13 mouse cellular contexts compared by ENCODE assay signal in the genomic region with DNA sequence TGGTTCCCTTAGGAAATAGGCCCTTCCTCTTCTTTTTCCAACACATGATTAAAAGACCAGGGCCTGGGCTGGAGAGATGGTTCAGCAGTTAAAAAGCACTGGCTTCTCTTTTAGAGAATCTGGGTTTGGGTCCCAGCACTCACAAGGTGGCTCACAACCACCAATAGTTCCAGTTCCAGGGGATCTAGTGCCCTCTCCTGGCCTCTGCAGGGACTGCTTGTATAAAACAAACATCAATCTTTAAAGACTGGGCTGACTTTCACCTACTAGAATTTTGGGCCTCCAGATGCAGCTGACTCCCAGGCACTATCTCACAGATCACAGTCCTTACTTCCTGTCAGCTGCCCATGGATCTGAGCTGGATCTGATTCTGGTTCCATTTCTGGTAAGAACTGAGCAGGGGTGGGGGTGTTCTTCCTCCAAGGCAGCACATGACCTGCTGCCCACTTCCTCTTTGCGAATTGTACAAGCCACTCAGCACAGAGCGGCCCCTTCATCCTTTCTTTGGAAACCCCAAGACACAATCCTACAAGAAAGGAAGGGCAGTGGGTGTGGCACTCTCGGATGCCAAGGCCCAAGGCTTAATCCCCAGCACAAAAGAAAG.
DNase-seq lines count a peak whose midpoint lies in the region; TF ChIP-seq lines count a peak whose summit lies in the region.
"Had no signal": no experiment of that assay in that cellular context is flagged by ENCODE, and none has a peak within 500 bp of the region (broad histone marks: within the 10 kb centered on the region; RNA-seq: fewer than 3 reads in every experiment).

No protein-coding gene starts in this region.

- no peak overlapping the region for H3K4me3 ChIP-seq in MEL (ENCODE audit: control insufficient read depth in 1 of 2, insufficient read depth in 1 of 2, low read depth in 2 of 2, low read length in 2 of 2)
- H3K4me3 ChIP-seq: erythroblast, embryonic 14.5 days; liver, embryonic 15.5 days; neural tube, embryonic 13.5 days had no signal

- H3K9me3 ChIP-seq in MEL (replicated peaks; ENCODE audit: insufficient read depth, low read length), result no peaks in the 10 kb centered on the region
- H3K9me3 ChIP-seq: liver, embryonic 15.5 days; neural tube, embryonic 13.5 days had no signal

- no peak overlapping the region for H3K27ac ChIP-seq in MEL (ENCODE audit: control insufficient read depth, low read depth, low read length)
- H3K27ac ChIP-seq: liver, embryonic 15.5 days; neural tube, embryonic 13.5 days had no signal

- no peak overlapping the region for H3K9ac ChIP-seq in MEL (ENCODE audit: control insufficient read depth, low read depth, low read length, poor library complexity, severe bottlenecking)
- H3K9ac ChIP-seq: liver, embryonic 15.5 days; neural tube, embryonic 13.5 days had no signal

- TF ChIP-seq EP300 in MEL (IDR thresholded peaks at IDR 0.05; ENCODE audit: low read depth in 1 of 2, low read length in 2 of 2), result no peak

- H3K27me3 ChIP-seq in MEL (ENCODE audit: control insufficient read depth in 1 of 2, insufficient read depth in 2 of 2, low read length in 2 of 2), result no peaks in the 10 kb centered on the region
- H3K27me3 ChIP-seq: liver, embryonic 15.5 days; neural tube, embryonic 13.5 days had no signal

- TF ChIP-seq RAD21 in MEL (IDR thresholded peaks at IDR 0.05; ENCODE audit: low read depth, low read length), result no peak; the same call in none of the 2 replicates

- TF ChIP-seq CTCF in MEL (IDR thresholded peaks at IDR 0.05 in 2 of 3, conservative IDR thresholded peaks at IDR 0.05 in 1 of 3; ENCODE audit: control insufficient read depth in 1 of 3, insufficient read depth in 1 of 3, low read depth in 2 of 3, low read length in 3 of 3, poor library complexity in 1 of 3, severe bottlenecking in 1 of 3), result peak; percentile 14 to 29 (median 15); a peak in 2 of 6 replicates

- H3K4me1 ChIP-seq in MEL (ENCODE audit: control insufficient read depth in 1 of 2, insufficient read depth in 2 of 2, low read length in 2 of 2), result no peaks in the 10 kb centered on the region

- H3K36me3 ChIP-seq in MEL (ENCODE audit: control insufficient read depth in 1 of 2, insufficient read depth in 2 of 2, low read length in 2 of 2), result no peaks in the 10 kb centered on the region
- H3K36me3 ChIP-seq: liver, embryonic 15.5 days; neural tube, embryonic 13.5 days had no signal

- H3K79me2 ChIP-seq in MEL (ENCODE audit: control insufficient read depth, insufficient read depth, low read length, poor library complexity), result no peaks in the 10 kb centered on the region

- TF ChIP-seq POLR2A in MEL (IDR thresholded peaks at IDR 0.05; ENCODE audit: control insufficient read depth in 1 of 2, insufficient read depth in 1 of 2, low read depth in 1 of 2, low read length in 2 of 2, poor library complexity in 1 of 2), result no peak

- peak; percentile 87 for DNase-seq in layer of hippocampus, adult 9-11 months
- DNase-seq in layer of hippocampus, postnatal 10 days (ENCODE audit: low spot score in 2 of 2), result no peak
- DNase-seq in A20 (ENCODE audit: low read depth, low spot score), result peak; percentile 10
- no peak for DNase-seq in MEL (ENCODE audit: low read depth, low spot score)
- DNase-seq in lung, postnatal 4 days, result peak; percentile 40 to 49
- DNase-seq in MN1 (ENCODE audit: low spot score), result no peak
- no peak for DNase-seq in ovary, postnatal 10 days (ENCODE audit: low spot score)
- DNase-seq in kidney, adult 8-10 months, result no peak
- DNase-seq: cerebellum, adult 11-12 months; kidney, adult 9 months had no signal

TF ChIP-seq in MEL, 35 proteins besides CTCF, POLR2A, EP300 and RAD21:
- TF ChIP-seq SMC3 (IDR thresholded peaks at IDR 0.05; ENCODE audit: low read depth, low read length) (0 out of 2 replicates have a peak, but pooled peaks have one; percentile 4), E2F4 (IDR thresholded peaks at IDR 0.05; ENCODE audit: borderline replicate concordance, low read depth, low read length) (no peak)

Comparison
In these comparisons a context has a peak if more than half of its experiments do, and no peak if none do; other contexts are left out.
1. DNase-seq: peak in layer of hippocampus, adult 9-11 months (single experiment), A20 (single experiment) and lung, postnatal 4 days (2 of 2); none in layer of hippocampus, postnatal 10 days (0 of 2), MEL (single experiment), MN1 (single experiment), ovary, postnatal 10 days (single experiment) and kidney, adult 8-10 months (0 of 2).